In the genomic region with DNA sequence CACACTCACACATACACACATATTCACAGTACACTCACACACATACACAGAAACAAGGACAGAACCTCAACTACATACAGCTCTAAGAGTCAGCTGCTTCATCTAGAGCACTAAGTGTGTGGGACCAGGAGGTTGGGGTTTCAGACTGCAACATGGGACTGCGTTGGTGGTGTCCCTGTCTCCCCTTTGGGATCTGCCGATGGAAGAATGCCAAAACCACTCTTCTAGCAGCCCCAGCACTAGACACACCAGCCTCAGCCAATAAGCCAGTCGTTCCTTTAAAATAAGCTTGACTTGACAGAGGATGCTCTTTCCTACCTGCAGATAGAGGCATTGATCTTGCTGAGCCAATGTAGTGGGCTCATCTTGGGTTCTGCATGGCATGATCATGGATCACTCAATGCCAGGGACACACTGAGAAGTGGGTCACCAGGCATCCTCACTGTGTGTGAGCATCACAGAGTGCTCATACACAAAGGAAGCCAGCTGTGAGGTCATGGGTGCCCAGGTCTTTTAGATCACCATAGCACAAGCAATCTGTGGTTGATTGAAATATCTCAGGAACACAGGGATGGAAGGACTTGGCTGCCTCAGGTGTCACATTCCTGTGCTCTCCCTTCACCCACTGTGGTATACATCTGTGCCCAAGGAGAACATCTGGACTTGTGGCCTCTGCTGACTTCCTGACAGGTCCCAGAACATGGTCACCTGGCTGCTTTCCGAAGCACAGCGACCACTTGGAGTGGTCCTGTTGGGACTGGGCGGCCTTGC, we compare ENCODE assay signal across 24 mouse cellular contexts. TPM values are rescaled to one million over a fixed set of nuclear protein-coding genes. Genes with fewer than 3 reads are reported as not detected.
DNase-seq lines count a peak whose midpoint lies in the region; ATAC-seq and TF ChIP-seq lines count a peak whose summit lies in the region.
"Had no signal": no experiment of that assay in that cellular context is flagged by ENCODE, and none has a peak within 500 bp of the region (broad histone marks: within the 10 kb centered on the region; RNA-seq: fewer than 3 reads in every experiment).

No protein-coding gene starts in this region.

- 89% methylated on average over 6 of the region's 6 CpGs for WGBS in forebrain, embryonic 13.5 days
- 78% methylated on average over 6 of the region's 6 CpGs for WGBS in forebrain, postnatal 0 days
- WGBS in hindbrain, embryonic 13.5 days: 77% methylated on average over 6 of the region's 6 CpGs
- WGBS in hindbrain, embryonic 10.5 days: 88% methylated on average over 6 of the region's 6 CpGs
- 79% methylated on average over 6 of the region's 6 CpGs for WGBS in lung, embryonic 15.5 days

- H3K27me3 ChIP-seq in forebrain, embryonic 13.5 days: no peaks in the 10 kb centered on the region
- H3K27me3 ChIP-seq in forebrain, postnatal 0 days (ENCODE audit: insufficient read depth, low read length): no peaks in the 10 kb centered on the region
- peaks cover 3% of the 10 kb centered on the region; the same call in 1 of the 2 replicates for H3K27me3 ChIP-seq in hindbrain, embryonic 13.5 days
- H3K27me3 ChIP-seq in hindbrain, embryonic 10.5 days (ENCODE audit: insufficient read depth, poor library complexity, severe bottlenecking): 0 out of 2 replicates have a peak, but pooled peaks cover 5% of the 10 kb centered on the region
- no peaks in the 10 kb centered on the region for H3K27me3 ChIP-seq in lung, embryonic 15.5 days
- H3K27me3 ChIP-seq: embryonic facial prominence, embryonic 15.5 days had no signal

- TF ChIP-seq CTCF in forebrain, postnatal 0 days (IDR thresholded peaks at IDR 0.05; ENCODE audit: low read depth): no peak

- no peak for ATAC-seq in forebrain, embryonic 13.5 days
- ATAC-seq in forebrain, postnatal 0 days: no peak
- no peak for ATAC-seq in hindbrain, embryonic 13.5 days (ENCODE audit: low FRiP score)
- no peak for ATAC-seq in lung, embryonic 15.5 days (ENCODE audit: borderline replicate concordance, extremely low read depth, low FRiP score, low TSS enrichment)
- ATAC-seq: CD4-positive, CD25-positive, alpha-beta regulatory T cell, adult 4 months; inflammation-experienced regulatory T-cells, adult 6 months; intestine, postnatal 0 days had no signal

- H3K4me3 ChIP-seq in forebrain, embryonic 13.5 days: no peak overlapping the region
- H3K4me3 ChIP-seq in forebrain, postnatal 0 days (ENCODE audit: low read depth, low read length): no peak overlapping the region
- no peak overlapping the region for H3K4me3 ChIP-seq in hindbrain, embryonic 13.5 days
- H3K4me3 ChIP-seq in hindbrain, embryonic 10.5 days: no peak overlapping the region
- no peak overlapping the region for H3K4me3 ChIP-seq in lung, embryonic 15.5 days
- H3K4me3 ChIP-seq: embryonic facial prominence, embryonic 15.5 days; erythroblast, embryonic 14.5 days; gastrocnemius, adult 2 months; heart, embryonic 12.5 days had no signal

- no peak overlapping the region for H3K4me2 ChIP-seq in forebrain, embryonic 13.5 days
- H3K4me2 ChIP-seq in forebrain, postnatal 0 days (ENCODE audit: low read depth): no peak overlapping the region
- no peak overlapping the region for H3K4me2 ChIP-seq in hindbrain, embryonic 13.5 days
- H3K4me2 ChIP-seq in lung, embryonic 15.5 days: no peak overlapping the region
- H3K4me2 ChIP-seq: embryonic facial prominence, embryonic 15.5 days; heart, embryonic 12.5 days; hindbrain, embryonic 14.5 days had no signal

- peak overlapping the region; percentile 58 for H3K27ac ChIP-seq in forebrain, embryonic 13.5 days
- no peak overlapping the region for H3K27ac ChIP-seq in forebrain, postnatal 0 days (ENCODE audit: low read depth, low read length)
- 0 out of 2 replicates have a peak overlapping the region, but pooled peaks have one; percentile 18 for H3K27ac ChIP-seq in hindbrain, embryonic 13.5 days
- H3K27ac ChIP-seq in hindbrain, embryonic 10.5 days: no peak overlapping the region
- 0 out of 2 replicates have a peak overlapping the region, but pooled peaks have one; percentile 24 for H3K27ac ChIP-seq in lung, embryonic 15.5 days
- H3K27ac ChIP-seq: embryonic facial prominence, embryonic 15.5 days; gastrocnemius, adult 2 months; hindbrain, embryonic 14.5 days had no signal

- DNase-seq in cerebellum, adult 11-12 months: peak; percentile 56
- no peak for DNase-seq in cerebellum, adult 9-11 months
- DNase-seq in forebrain, postnatal 0 days: no peak
- no peak for DNase-seq in hindbrain, embryonic 10.5 days (ENCODE audit: low spot score)
- DNase-seq in lung, postnatal 10 days: no peak
- DNase-seq: adrenal gland, adult 8-10 months; B cell, adult 2 months; embryo, embryonic 11 days; gastrocnemius, adult 2 months; gastrocnemius, postnatal 25 days; kidney, adult 8-10 months had no signal

- no peaks in the 10 kb centered on the region for H3K9me3 ChIP-seq in forebrain, embryonic 13.5 days (replicated peaks)
- H3K9me3 ChIP-seq in forebrain, postnatal 0 days (ENCODE audit: low read length): no peaks in the 10 kb centered on the region
- H3K9me3 ChIP-seq in hindbrain, embryonic 13.5 days: no peaks in the 10 kb centered on the region
- no peaks in the 10 kb centered on the region for H3K9me3 ChIP-seq in hindbrain, embryonic 10.5 days
- no peaks in the 10 kb centered on the region for H3K9me3 ChIP-seq in lung, embryonic 15.5 days
- H3K9me3 ChIP-seq: embryonic facial prominence, embryonic 15.5 days; heart, embryonic 12.5 days had no signal

- no peak overlapping the region for H3K9ac ChIP-seq in forebrain, embryonic 13.5 days
- no peak overlapping the region for H3K9ac ChIP-seq in forebrain, postnatal 0 days
- no peak overlapping the region for H3K9ac ChIP-seq in hindbrain, embryonic 13.5 days
- no peak overlapping the region for H3K9ac ChIP-seq in lung, embryonic 15.5 days
- H3K9ac ChIP-seq: embryonic facial prominence, embryonic 15.5 days; heart, embryonic 12.5 days; hindbrain, embryonic 14.5 days had no signal

- H3K36me3 ChIP-seq in forebrain, embryonic 13.5 days (ENCODE audit: poor library complexity, severe bottlenecking): no peaks in the 10 kb centered on the region
- no peaks in the 10 kb centered on the region for H3K36me3 ChIP-seq in forebrain, postnatal 0 days (ENCODE audit: insufficient read depth)
- H3K36me3 ChIP-seq in hindbrain, embryonic 13.5 days: no peaks in the 10 kb centered on the region
- H3K36me3 ChIP-seq in hindbrain, embryonic 10.5 days: no peaks in the 10 kb centered on the region
- no peaks in the 10 kb centered on the region for H3K36me3 ChIP-seq in lung, embryonic 15.5 days
- H3K36me3 ChIP-seq: embryonic facial prominence, embryonic 15.5 days; G1E; heart, embryonic 12.5 days had no signal

- peaks cover 48% of the 10 kb centered on the region for H3K4me1 ChIP-seq in forebrain, embryonic 13.5 days
- peaks cover 7% of the 10 kb centered on the region for H3K4me1 ChIP-seq in forebrain, postnatal 0 days (ENCODE audit: insufficient read depth)
- H3K4me1 ChIP-seq in hindbrain, embryonic 13.5 days (replicated peaks): peaks cover 45% of the 10 kb centered on the region
- H3K4me1 ChIP-seq in hindbrain, embryonic 10.5 days (replicated peaks): peaks cover 31% of the 10 kb centered on the region
- H3K4me1 ChIP-seq in lung, embryonic 15.5 days: peaks cover 16% of the 10 kb centered on the region
- H3K4me1 ChIP-seq: heart, embryonic 12.5 days had no signal

RNA-seq across cellular contexts. Expression of gene Sez6l, which starts 22.7 kb away (rescaled TPM):
- 22.5 and 24.0 TPM in 2 replicates for polyA plus RNA-seq in forebrain, embryonic 13.5 days (2015; fragmentation: Nextera tagmentation; extraction: Ambion mirVana)
- total RNA-seq in forebrain, postnatal 0 days (2014; rRNA removed): 46.3 and 73.8 TPM in 2 replicates
- 28.3 and 48.4 TPM in 2 replicates for polyA plus RNA-seq in forebrain, postnatal 0 days (2015; fragmentation: Nextera tagmentation; extraction: Ambion mirVana)
- polyA plus RNA-seq in hindbrain, embryonic 13.5 days (2015; fragmentation: Nextera tagmentation; extraction: Ambion mirVana): 28.4 and 32.5 TPM in 2 replicates
- 1.4 and 6.0 TPM in 2 replicates for polyA plus RNA-seq in hindbrain, embryonic 10.5 days (2016; fragmentation: Nextera tagmentation; extraction: Ambion mirVana)
- 0.21 and 0.37 TPM in 2 replicates for polyA plus RNA-seq in lung, embryonic 15.5 days (2015; fragmentation: Nextera tagmentation; extraction: Ambion mirVana)
- total RNA-seq: common myeloid progenitor, adult 5-6 weeks; gastrocnemius, adult 2 months; gastrocnemius, postnatal 25 days; granulocyte monocyte progenitor cell, adult 5-6 weeks had no signal
- polyA plus RNA-seq: CD4-positive, CD25-positive, alpha-beta regulatory T cell, adult 4 months; erythroblast, embryonic 14.5 days; G1E had no signal

Comparison
In these comparisons a context has a peak if more than half of its experiments do, and no peak if none do; other contexts are left out.
1. H3K27ac ChIP-seq: peak in forebrain, embryonic 13.5 days (single experiment), hindbrain, embryonic 13.5 days (single experiment) and lung, embryonic 15.5 days (single experiment); none in forebrain, postnatal 0 days (single experiment) and hindbrain, embryonic 10.5 days (single experiment).